Mouse (Mus musculus) bone marrow, adult 2 months (tissue): Measurements from ENCODE around the gene Tmc6. TPM values are rescaled to one million over a fixed set of nuclear protein-coding genes. Genes with fewer than 3 reads are reported as not detected.

Source experiments
- H3K27ac ChIP-seq: fragments of 200-500 bp; 2 replicates; pipeline ENCODE4 v1.5.1; 2012; ENCODE audit warnings: low read depth, mild to moderate bottlenecking, control low read depth, inconsistent platforms, low read length; ENCODE audit not compliant: control insufficient read depth, poor library complexity, insufficient read depth
- H3K4me1 ChIP-seq: fragments of 200-500 bp; 2 replicates; pipeline ENCODE4 v1.6.1; 2011; ENCODE audit warnings: low read length; ENCODE audit not compliant: control insufficient read depth, insufficient read depth
- H3K4me3 ChIP-seq: fragments of 200-500 bp; replicated peaks from 2 replicates; pipeline ENCODE3; 2011; ENCODE audit warnings: mild to moderate bottlenecking, low read depth, low read length, control low read depth; ENCODE audit not compliant: control insufficient read depth
- CTCF ChIP-seq: fragments of 200-500 bp; IDR thresholded peaks from 2 replicates; pipeline ENCODE4 v1.5.1; 2011; ENCODE audit warnings: low read length, control low read depth; ENCODE audit not compliant: control insufficient read depth, insufficient read depth
- POLR2A ChIP-seq: fragments of 200-500 bp; IDR thresholded peaks from 2 replicates; pipeline ENCODE4 v1.6.1; 2011; ENCODE audit warnings: low read depth, mild to moderate bottlenecking, control low read depth, low read length, borderline replicate concordance; ENCODE audit not compliant: control insufficient read depth
- WGBS: fragments of 180-500 bp; shearing (Covaris S2); methylation state at CpG from one replicate; pipeline ENCODE4 v1.1.7; 2018; 5-methylcytosine and 5-hydroxymethylcytosine counted together
- polyA plus RNA-seq: library from polyadenylated mRNA; stranded (reverse); fragments of >200 nt; gene quantifications from 2 replicates; pipeline ENCODE4 v1.2.4, GENCODE M21; 2011; ENCODE audit warnings: low replicate concordance; ENCODE audit not compliant: missing spikeins, insufficient read depth, insufficient read length

The Tmc6 gene
- polyA plus RNA-seq, 1 experiment, result 194 TPM

GRCm38 (mm10) chr11:117780582-117781111, 1.4 kb downstream of the Tmc6 start:
- H3K27ac ChIP-seq, result peak overlapping the region; percentile 93
- TF ChIP-seq CTCF (0 out of 2 replicates have a peak, but pooled peaks have one; percentile 1), POLR2A (peak; percentile 70)
- H3K4me3 ChIP-seq, result peak overlapping the region; percentile 91
- H3K4me1 ChIP-seq, result peaks cover 6% of the 10 kb centered on the region; the same call in 1 of the 2 replicates
- under 1% methylated on average over 19 of the region's 19 CpGs for WGBS

- peak overlapping the region; percentile 91 for H3K4me3 ChIP-seq
- under 1% methylated on average over 17 of the region's 17 CpGs for WGBS
- H3K27ac ChIP-seq, result peak overlapping the region; percentile 93
- H3K4me1 ChIP-seq, result peaks cover 6% of the 10 kb centered on the region; the same call in 1 of the 2 replicates
- TF ChIP-seq CTCF (no peak), POLR2A (no peak)
Observed at GRCm38 (mm10) chr11:117780199-117780515, 1.8 kb downstream of the Tmc6 start.

- peaks cover 6% of the 10 kb centered on the region; the same call in 1 of the 2 replicates for H3K4me1 ChIP-seq
- H3K27ac ChIP-seq, result peak overlapping the region; percentile 93
- peak overlapping the region; percentile 91 for H3K4me3 ChIP-seq
- under 1% methylated on average over 38 of the region's 38 CpGs for WGBS
- TF ChIP-seq CTCF, result peak; percentile 1; the same call in 1 of the 2 replicates
- TF ChIP-seq POLR2A, result peak; percentile 79; the same call in 1 of the 2 replicates
Observed at GRCm38 (mm10) chr11:117779434-117780198, 2.4 kb downstream of the Tmc6 start.

GRCm38 (mm10) chr11:117778851-117779433, 3.1 kb downstream of the Tmc6 start:
- TF ChIP-seq POLR2A (no peak), CTCF (no peak)
- Histone ChIP-seq H3K4me1 (peaks cover 9% of the 10 kb centered on the region), H3K4me3 (peak overlapping the region; percentile 91), H3K27ac (peak overlapping the region; percentile 93)
- WGBS, result 21% methylated on average over 12 of the region's 12 CpGs

GRCm38 (mm10) chr11:117778031-117778430, 4.0 kb downstream of the Tmc6 start:
- H3K4me3 ChIP-seq, result no peak overlapping the region
- 89% methylated on average over 11 of the region's 11 CpGs for WGBS

GRCm38 (mm10) chr11:117777111-117777510, 4.9 kb downstream of the Tmc6 start:
- Histone ChIP-seq H3K4me1 (peaks cover 11% of the 10 kb centered on the region), H3K27ac (peak overlapping the region; percentile 86), H3K4me3 (peak overlapping the region; percentile 11)
- 42% methylated on average over 5 of the region's 5 CpGs for WGBS
- TF ChIP-seq POLR2A (no peak), CTCF (no peak)

More at GRCm38 (mm10) chr11:117778031-117778430, 4.0 kb downstream of the Tmc6 start:
- peak overlapping the region; percentile 86 for H3K27ac ChIP-seq
- peaks cover 11% of the 10 kb centered on the region for H3K4me1 ChIP-seq
- TF ChIP-seq CTCF (no peak), POLR2A (no peak)

- TF ChIP-seq CTCF (no peak), POLR2A (no peak; the same call in 1 of the 2 replicates)
- H3K4me3 ChIP-seq, result no peak overlapping the region
- 93% methylated on average over 14 of the region's 14 CpGs for WGBS
- H3K27ac ChIP-seq, result peak overlapping the region; percentile 1
- peaks cover 13% of the 10 kb centered on the region for H3K4me1 ChIP-seq
Observed at GRCm38 (mm10) chr11:117776085-117776792, 5.8 kb downstream of the Tmc6 start.
